Mouse (Mus musculus): ENCODE results near the gene Sema6d. TPM values are rescaled to one million over a fixed set of nuclear protein-coding genes. Genes with fewer than 3 reads are reported as not detected.

The Sema6d gene
- polyA plus RNA-seq, 1 experiment from 2014 or later, result 49.0 TPM

DNA sequence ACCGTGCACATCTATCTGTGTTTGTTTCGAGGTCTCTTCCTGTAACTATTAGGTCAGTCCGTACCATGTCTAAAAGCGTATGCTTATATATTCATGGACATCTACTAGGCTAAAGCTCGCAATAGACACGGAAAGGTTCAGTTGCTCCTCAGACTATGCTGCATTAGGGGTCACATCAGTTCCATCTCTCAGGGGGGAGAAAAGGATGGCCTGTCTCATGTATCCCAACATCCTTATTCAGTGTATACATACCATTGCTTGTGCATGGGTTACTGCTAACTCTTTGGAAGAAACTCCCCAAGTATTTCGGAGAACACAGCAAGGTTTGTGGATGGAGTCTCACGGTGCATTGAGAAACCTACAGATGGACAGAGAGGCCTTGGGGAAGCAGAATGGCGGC, 571.5 kb downstream of the Sema6d start:
- Histone ChIP-seq H3K27ac (no peak overlapping the region), H3K9ac (no peak overlapping the region), H3K36me3 (replicated peaks; ENCODE audit: control insufficient read depth, insufficient read depth) (peaks cover 91% of the 10 kb centered on the region), H3K27me3 (ENCODE audit: control insufficient read depth, insufficient read depth, low read length) (no peaks in the 10 kb centered on the region), H3K4me3 (replicated peaks; ENCODE audit: low read length) (no peak overlapping the region), H3K4me1 (replicated peaks; ENCODE audit: control insufficient read depth, insufficient read depth, low read length) (no peaks in the 10 kb centered on the region), H3K4me2 (replicated peaks) (no peak overlapping the region), H3K9me3 (ENCODE audit: control insufficient read depth, low read length) (no peaks in the 10 kb centered on the region)
- WGBS, result 95% methylated on average over 9 of the region's 9 CpGs
- ATAC-seq (ENCODE audit: low FRiP score), result no peak
- no peak for DNase-seq (ENCODE audit: low spot score)

DNA sequence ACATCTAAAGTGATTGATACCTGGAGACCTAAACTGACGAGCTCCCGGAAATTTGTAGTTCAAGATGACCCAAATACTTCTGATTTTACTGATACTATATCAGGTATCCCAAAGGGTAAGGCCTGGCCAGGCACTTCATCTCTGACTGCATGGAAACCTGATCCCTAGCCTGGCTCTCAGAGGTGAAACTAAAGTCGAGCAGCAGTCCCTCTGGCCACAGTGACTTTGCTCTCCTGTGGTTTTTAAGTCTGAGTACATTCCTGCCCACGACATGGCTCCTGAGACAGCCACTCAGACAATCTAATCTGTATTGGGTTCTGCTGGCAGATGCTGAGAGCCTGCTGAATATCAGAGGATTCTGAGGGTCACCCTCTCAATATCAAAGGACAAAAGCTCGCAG, 572.5 kb downstream of the Sema6d start:
- no peak overlapping the region for H3K9ac ChIP-seq
- no peak overlapping the region for H3K4me2 ChIP-seq (replicated peaks)
- peaks cover 88% of the 10 kb centered on the region for H3K36me3 ChIP-seq (replicated peaks; ENCODE audit: control insufficient read depth, insufficient read depth)
- H3K27ac ChIP-seq, result no peak overlapping the region
- no peak overlapping the region for H3K4me3 ChIP-seq (replicated peaks; ENCODE audit: low read length)
- 67% methylated on average over 5 of the region's 5 CpGs for WGBS
- H3K27me3 ChIP-seq (ENCODE audit: control insufficient read depth, insufficient read depth, low read length), result no peaks in the 10 kb centered on the region
- no peak for DNase-seq (ENCODE audit: low spot score)
- no peaks in the 10 kb centered on the region for H3K9me3 ChIP-seq (ENCODE audit: control insufficient read depth, low read length)
- no peaks in the 10 kb centered on the region for H3K4me1 ChIP-seq (replicated peaks; ENCODE audit: control insufficient read depth, insufficient read depth, low read length)
- ATAC-seq (ENCODE audit: low FRiP score), result no peak

DNA sequence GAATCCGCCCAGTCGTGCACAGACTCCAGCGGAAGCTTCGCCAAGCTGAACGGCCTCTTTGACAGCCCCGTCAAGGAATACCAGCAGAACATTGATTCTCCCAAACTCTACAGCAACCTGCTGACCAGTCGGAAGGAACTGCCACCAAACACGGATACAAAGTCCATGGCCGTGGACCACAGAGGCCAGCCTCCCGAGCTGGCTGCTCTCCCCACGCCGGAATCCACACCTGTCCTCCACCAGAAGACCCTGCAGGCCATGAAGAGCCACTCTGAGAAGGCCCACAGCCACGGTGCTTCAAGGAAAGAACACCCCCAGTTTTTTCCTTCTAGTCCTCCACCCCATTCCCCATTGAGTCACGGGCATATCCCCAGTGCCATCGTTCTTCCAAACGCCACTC, 574.4 kb downstream of the Sema6d start:
- 97% methylated on average over 16 of the region's 16 CpGs for WGBS
- Histone ChIP-seq H3K36me3 (replicated peaks; ENCODE audit: control insufficient read depth, insufficient read depth) (peaks cover 68% of the 10 kb centered on the region), H3K27ac (no peak overlapping the region), H3K27me3 (ENCODE audit: control insufficient read depth, insufficient read depth, low read length) (no peaks in the 10 kb centered on the region), H3K4me3 (replicated peaks; ENCODE audit: low read length) (no peak overlapping the region), H3K4me2 (replicated peaks) (no peak overlapping the region), H3K9me3 (ENCODE audit: control insufficient read depth, low read length) (no peaks in the 10 kb centered on the region), H3K9ac (no peak overlapping the region), H3K4me1 (replicated peaks; ENCODE audit: control insufficient read depth, insufficient read depth, low read length) (no peaks in the 10 kb centered on the region)
- no peak for DNase-seq (ENCODE audit: low spot score)
- ATAC-seq (ENCODE audit: low FRiP score), result no peak

DNA sequence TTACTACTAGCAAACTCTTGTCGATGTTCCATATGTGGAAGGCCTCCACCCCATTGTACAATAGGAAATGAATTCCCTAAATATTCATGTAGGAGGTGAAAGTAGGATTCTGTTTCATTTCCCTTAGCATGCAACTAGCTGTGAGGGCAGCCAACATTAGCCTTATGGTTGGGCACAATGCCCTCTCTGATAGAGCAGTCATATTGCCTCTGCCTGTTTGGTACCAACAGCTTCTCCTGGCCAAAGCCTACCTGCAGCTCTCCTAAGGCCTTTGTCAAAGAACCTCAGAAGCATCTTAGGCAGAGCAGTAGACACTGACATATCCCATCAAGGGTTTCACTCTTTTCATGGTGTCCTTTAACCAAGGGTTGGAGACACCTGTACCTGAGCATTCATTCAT, 578.7 kb downstream of the Sema6d start:
- Histone ChIP-seq H3K4me3 (replicated peaks; ENCODE audit: low read length) (no peak overlapping the region), H3K9ac (no peak overlapping the region), H3K36me3 (replicated peaks; ENCODE audit: control insufficient read depth, insufficient read depth) (peaks cover 33% of the 10 kb centered on the region), H3K27ac (no peak overlapping the region), H3K27me3 (ENCODE audit: control insufficient read depth, insufficient read depth, low read length) (no peaks in the 10 kb centered on the region), H3K4me1 (replicated peaks; ENCODE audit: control insufficient read depth, insufficient read depth, low read length) (no peaks in the 10 kb centered on the region), H3K9me3 (ENCODE audit: control insufficient read depth, low read length) (no peaks in the 10 kb centered on the region), H3K4me2 (replicated peaks) (no peak overlapping the region)
- ATAC-seq (ENCODE audit: low FRiP score), result no peak
- 95% methylated on average over 1 of the region's 1 CpGs for WGBS
- no peak for DNase-seq (ENCODE audit: low spot score)

DNA sequence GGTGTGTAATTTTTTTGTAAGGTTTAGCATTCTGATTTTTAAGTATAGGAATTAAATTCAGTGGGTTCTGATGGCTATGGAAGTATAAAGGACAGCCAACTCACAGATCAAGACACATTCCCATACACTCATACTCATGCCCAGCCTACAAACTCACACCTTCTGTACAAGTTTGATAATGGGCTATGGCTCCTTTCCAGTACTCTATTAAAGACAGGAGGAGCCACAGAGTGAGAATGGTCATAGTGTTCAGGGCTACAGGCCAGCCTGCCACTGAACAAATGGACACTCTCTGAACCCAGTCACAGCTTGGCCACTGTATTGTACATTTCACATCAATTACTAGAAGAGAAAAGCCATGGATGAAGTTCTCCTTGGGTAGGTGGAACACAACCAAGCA, 583.3 kb downstream of the Sema6d start:
- no peaks in the 10 kb centered on the region for H3K27me3 ChIP-seq (ENCODE audit: control insufficient read depth, insufficient read depth, low read length)
- no peak for DNase-seq (ENCODE audit: low spot score)

DNA sequence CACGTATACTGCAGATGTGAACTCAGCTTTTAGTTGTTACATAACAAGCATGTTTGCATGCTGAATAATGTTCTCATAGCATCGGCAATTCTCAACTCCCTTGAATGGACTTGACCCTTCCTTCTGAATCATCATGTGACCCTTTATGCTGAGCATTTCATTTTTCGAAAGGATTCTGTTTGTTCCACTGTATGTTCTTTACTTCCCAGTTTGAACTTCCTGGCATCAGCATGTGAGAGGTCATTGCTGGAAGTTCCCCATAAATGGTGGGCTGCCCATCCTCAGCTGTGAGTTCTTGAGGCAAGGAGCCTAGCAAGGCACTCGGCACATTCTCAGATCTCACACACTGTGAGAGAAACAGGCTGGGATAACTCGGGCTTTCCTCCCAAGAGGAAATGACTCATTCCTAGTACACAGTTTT, 594.7 kb downstream of the Sema6d start:
- Histone ChIP-seq H3K27ac (no peak overlapping the region), H3K9ac (no peak overlapping the region), H3K27me3 (ENCODE audit: control insufficient read depth, insufficient read depth, low read length) (no peaks in the 10 kb centered on the region), H3K36me3 (replicated peaks; ENCODE audit: control insufficient read depth, insufficient read depth) (no peaks in the 10 kb centered on the region), H3K4me3 (replicated peaks; ENCODE audit: low read length) (no peak overlapping the region), H3K4me1 (replicated peaks; ENCODE audit: control insufficient read depth, insufficient read depth, low read length) (no peaks in the 10 kb centered on the region), H3K9me3 (ENCODE audit: control insufficient read depth, low read length) (no peaks in the 10 kb centered on the region), H3K4me2 (replicated peaks) (no peak overlapping the region)
- DNase-seq (ENCODE audit: low spot score), result no peak
- 81% methylated on average over 5 of the region's 5 CpGs for WGBS
- ATAC-seq (ENCODE audit: low FRiP score), result no peak

More for the DNA sequence above, 583.3 kb downstream of the Sema6d start:
- H3K9me3 ChIP-seq (ENCODE audit: control insufficient read depth, low read length), result no peaks in the 10 kb centered on the region
- ATAC-seq (ENCODE audit: low FRiP score), result no peak
- no peak overlapping the region for H3K27ac ChIP-seq
- H3K36me3 ChIP-seq (replicated peaks; ENCODE audit: control insufficient read depth, insufficient read depth), result no peaks in the 10 kb centered on the region; the same call in 1 of the 2 replicates
- H3K4me2 ChIP-seq (replicated peaks), result no peak overlapping the region
- H3K4me3 ChIP-seq (replicated peaks; ENCODE audit: low read length), result no peak overlapping the region
- H3K4me1 ChIP-seq (replicated peaks; ENCODE audit: control insufficient read depth, insufficient read depth, low read length), result no peaks in the 10 kb centered on the region
- H3K9ac ChIP-seq, result no peak overlapping the region

DNA sequence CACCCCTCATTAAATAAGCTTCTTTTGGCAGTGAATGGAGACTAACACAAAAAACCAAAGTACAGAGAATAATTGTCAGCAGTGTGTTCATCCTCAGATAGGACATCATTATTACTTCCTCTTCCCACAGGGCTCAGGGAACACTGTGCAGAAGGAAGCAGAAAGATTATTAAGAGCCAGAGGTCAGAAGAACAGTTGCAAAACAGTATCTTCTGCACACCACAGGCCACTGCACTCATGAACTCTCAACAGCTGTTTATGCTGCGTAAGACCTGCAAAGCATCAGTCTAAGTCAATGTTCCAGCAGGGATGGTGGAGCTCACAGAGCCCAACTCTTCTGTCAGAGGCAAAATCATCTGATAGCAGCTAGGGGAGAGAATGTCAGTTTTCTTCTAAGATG, 600.6 kb downstream of the Sema6d start:
- Histone ChIP-seq H3K27me3 (ENCODE audit: control insufficient read depth, insufficient read depth, low read length) (no peaks in the 10 kb centered on the region), H3K4me3 (replicated peaks; ENCODE audit: low read length) (no peak overlapping the region), H3K4me2 (replicated peaks) (no peak overlapping the region), H3K9me3 (ENCODE audit: control insufficient read depth, low read length) (no peaks in the 10 kb centered on the region), H3K4me1 (replicated peaks; ENCODE audit: control insufficient read depth, insufficient read depth, low read length) (no peaks in the 10 kb centered on the region), H3K36me3 (replicated peaks; ENCODE audit: control insufficient read depth, insufficient read depth) (no peaks in the 10 kb centered on the region), H3K27ac (no peak overlapping the region), H3K9ac (no peak overlapping the region)
- ATAC-seq (ENCODE audit: low FRiP score) (no peak), DNase-seq (ENCODE audit: low spot score) (no peak)
- 88% methylated on average over 1 of the region's 1 CpGs for WGBS

DNA sequence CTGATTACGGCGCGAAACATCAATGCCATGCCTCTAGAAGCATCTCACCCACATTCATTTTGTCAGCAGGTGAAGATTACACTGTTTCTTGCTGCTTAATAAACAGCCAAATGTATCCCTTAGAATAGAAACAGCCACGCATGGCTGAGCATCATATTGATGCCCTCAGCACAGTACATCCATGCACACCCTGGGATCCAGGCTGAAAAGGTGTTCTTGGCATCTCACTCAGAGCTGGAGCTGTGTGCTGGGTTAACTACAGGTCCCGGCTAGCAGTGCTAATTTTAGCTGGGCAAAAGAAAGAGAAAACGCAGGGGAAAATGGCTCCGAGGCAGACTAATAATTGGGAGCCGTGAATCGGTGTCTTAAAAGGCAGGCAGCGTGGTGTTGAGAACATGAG, 612.9 kb downstream of the Sema6d start:
- no peak overlapping the region for H3K9ac ChIP-seq
- H3K27ac ChIP-seq, result no peak overlapping the region
- no peak overlapping the region for H3K4me3 ChIP-seq (replicated peaks; ENCODE audit: low read length)
- 85% methylated on average over 10 of the region's 10 CpGs for WGBS
- ATAC-seq (ENCODE audit: low FRiP score) (no peak), DNase-seq (ENCODE audit: low spot score) (no peak)
- no peaks in the 10 kb centered on the region for H3K27me3 ChIP-seq (ENCODE audit: control insufficient read depth, insufficient read depth, low read length)
- no peaks in the 10 kb centered on the region for H3K36me3 ChIP-seq (replicated peaks; ENCODE audit: control insufficient read depth, insufficient read depth)
- H3K9me3 ChIP-seq (ENCODE audit: control insufficient read depth, low read length), result no peaks in the 10 kb centered on the region
- H3K4me2 ChIP-seq (replicated peaks), result no peak overlapping the region
- no peaks in the 10 kb centered on the region for H3K4me1 ChIP-seq (replicated peaks; ENCODE audit: control insufficient read depth, insufficient read depth, low read length)

DNA sequence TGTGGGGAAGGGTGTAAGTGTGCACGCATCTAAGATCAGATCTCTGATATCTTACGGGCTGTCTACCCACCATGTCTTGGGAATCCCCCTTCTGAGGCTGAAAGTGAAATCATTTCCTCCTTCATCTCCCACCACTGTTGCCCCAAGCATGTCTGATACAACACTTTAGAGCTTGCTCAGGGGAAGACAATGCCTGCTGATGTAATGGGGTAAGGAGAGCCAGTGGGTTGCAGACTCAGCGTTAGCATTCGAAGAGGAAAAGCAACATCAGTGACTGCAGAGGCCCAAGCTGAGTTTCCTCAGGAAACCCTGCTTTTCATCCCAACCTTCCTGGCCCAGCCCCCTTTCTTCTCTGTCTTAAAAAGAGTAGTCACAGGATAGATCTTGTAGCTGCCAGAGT, 615.2 kb downstream of the Sema6d start:
- no peak overlapping the region for H3K9ac ChIP-seq
- WGBS, result 71% methylated on average over 4 of the region's 4 CpGs
- H3K27me3 ChIP-seq (ENCODE audit: control insufficient read depth, insufficient read depth, low read length), result no peaks in the 10 kb centered on the region
- no peaks in the 10 kb centered on the region for H3K4me1 ChIP-seq (replicated peaks; ENCODE audit: control insufficient read depth, insufficient read depth, low read length)
- ATAC-seq (ENCODE audit: low FRiP score) (no peak), DNase-seq (ENCODE audit: low spot score) (no peak)
- no peak overlapping the region for H3K4me2 ChIP-seq (replicated peaks)
- no peaks in the 10 kb centered on the region for H3K36me3 ChIP-seq (replicated peaks; ENCODE audit: control insufficient read depth, insufficient read depth)
- no peak overlapping the region for H3K4me3 ChIP-seq (replicated peaks; ENCODE audit: low read length)
- H3K9me3 ChIP-seq (ENCODE audit: control insufficient read depth, low read length), result no peaks in the 10 kb centered on the region
- no peak overlapping the region for H3K27ac ChIP-seq

DNA sequence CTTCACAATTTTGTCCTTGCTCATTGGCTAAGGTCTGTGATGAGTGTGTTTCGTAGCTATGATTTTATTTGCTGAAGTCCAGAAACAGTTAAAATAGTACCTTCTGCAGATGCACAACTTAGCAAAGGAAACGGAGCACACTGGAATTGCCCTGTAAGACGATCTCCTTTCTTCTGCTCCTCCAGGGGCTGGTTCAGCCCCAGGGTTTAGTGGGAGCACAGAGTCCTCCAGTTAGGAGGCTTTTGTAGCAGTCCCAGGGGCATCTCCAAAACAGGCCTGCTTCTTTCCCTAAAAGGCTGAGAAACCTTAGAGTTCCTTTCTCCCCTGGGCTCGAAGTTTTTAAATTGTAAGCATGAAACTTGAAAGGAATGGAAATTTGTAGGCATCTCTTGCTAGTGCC, 616.0 kb downstream of the Sema6d start:
- no peaks in the 10 kb centered on the region for H3K36me3 ChIP-seq (replicated peaks; ENCODE audit: control insufficient read depth, insufficient read depth)
- no peak overlapping the region for H3K4me2 ChIP-seq (replicated peaks)
- 55% methylated on average over 4 of the region's 4 CpGs for WGBS
- H3K27ac ChIP-seq, result no peak overlapping the region
- ATAC-seq (ENCODE audit: low FRiP score) (no peak), DNase-seq (ENCODE audit: low spot score) (no peak)
- H3K9ac ChIP-seq, result no peak overlapping the region
- no peak overlapping the region for H3K4me3 ChIP-seq (replicated peaks; ENCODE audit: low read length)
- no peaks in the 10 kb centered on the region for H3K4me1 ChIP-seq (replicated peaks; ENCODE audit: control insufficient read depth, insufficient read depth, low read length)
- no peaks in the 10 kb centered on the region for H3K27me3 ChIP-seq (ENCODE audit: control insufficient read depth, insufficient read depth, low read length)
- H3K9me3 ChIP-seq (ENCODE audit: control insufficient read depth, low read length), result no peaks in the 10 kb centered on the region
